Mouse (Mus musculus) heart, adult 2 months (tissue): Measurements from ENCODE around the gene Entpd3. TPM values are rescaled to one million over a fixed set of nuclear protein-coding genes. Genes with fewer than 3 reads are reported as not detected.

Source experiments
- DNase-seq, 2 experiments: peaks; one replicate each; pipeline ENCODE4 v3.0.0; 2021
- H3K27ac ChIP-seq: fragments of 200-600 bp; 2 replicates; pipeline ENCODE4 v1.8.1; 2022
- H3K27me3 ChIP-seq: fragments of 200-500 bp; 2 replicates; pipeline ENCODE4 v1.6.1; 2012; ENCODE audit warnings: mild to moderate bottlenecking, low read length, inconsistent platforms, mixed read lengths; ENCODE audit not compliant: control insufficient read depth, insufficient read depth
- H3K36me3 ChIP-seq: fragments of 200-500 bp; 2 replicates; pipeline ENCODE4 v1.6.1; 2012; ENCODE audit warnings: low read length, inconsistent platforms; ENCODE audit not compliant: control insufficient read depth, insufficient read depth
- H3K4me1 ChIP-seq: fragments of 200-500 bp; 2 replicates; pipeline ENCODE4 v1.6.1; 2011; ENCODE audit warnings: low read length; ENCODE audit not compliant: control insufficient read depth, insufficient read depth
- H3K4me3 ChIP-seq: fragments of 200-600 bp; 2 replicates; pipeline ENCODE4 v1.8.1; 2022
- H3K79me2 ChIP-seq: fragments of 200-500 bp; replicated peaks from 2 replicates; pipeline ENCODE4 v1.6.1; 2012; ENCODE audit warnings: mild to moderate bottlenecking, inconsistent platforms, low read length, moderate library complexity, mixed read lengths; ENCODE audit not compliant: control insufficient read depth, insufficient read depth
- H3K9ac ChIP-seq: fragments of 200-500 bp; 2 replicates; pipeline ENCODE4 v1.6.1; 2012; ENCODE audit warnings: low read depth, mild to moderate bottlenecking, control low read depth, inconsistent platforms, low read length, mixed read lengths
- CTCF ChIP-seq: fragments of 200-600 bp; IDR thresholded peaks from 2 replicates; pipeline ENCODE4 v1.8.1; 2022; ENCODE audit warnings: antibody characterized with exemption, mild to moderate bottlenecking, moderate library complexity
- EP300 ChIP-seq: fragments of 200-500 bp; IDR thresholded peaks from 2 replicates; pipeline ENCODE4 v1.6.1; 2011; ENCODE audit warnings: low read depth, low read length, control low read depth; ENCODE audit not compliant: insufficient read depth
- POLR2A ChIP-seq: fragments of 200-500 bp; IDR thresholded peaks from 2 replicates; pipeline ENCODE4 v1.6.1; 2011; ENCODE audit warnings: mild to moderate bottlenecking, low read depth, low read length, control low read depth; ENCODE audit not compliant: insufficient read depth
- WGBS: fragments of 180-500 bp; shearing (Covaris S2); methylation state at CpG from one replicate; pipeline ENCODE4 v1.1.7; 2018; 5-methylcytosine and 5-hydroxymethylcytosine counted together
- intact Hi-C: fragments of 180-260 bp; cut with DNase I; formaldehyde crosslinking; loops from one replicate; pipeline ENCODE4 v1.15.1; 2025
- long read RNA-seq: library from polyadenylated mRNA; stranded (forward); transcript quantifications from one replicate; pipeline ENCODE4 v2.0.0, GENCODE M21; 2021
- polyA plus RNA-seq: library from polyadenylated mRNA; depleted of rRNA; stranded (reverse); fragments of >200 nt; gene quantifications from 2 replicates; pipeline ENCODE4 v1.2.3, GENCODE M21; 2012; rRNA removed
- total RNA-seq, 2 experiments: library from RNA; stranded (reverse); gene quantifications; 2 replicates each; pipeline ENCODE4 v1.2.3; 2021

The Entpd3 gene
- total RNA-seq (under 1 TPM in 1 of 2 experiments, not detected in 1; 0.07 TPM), polyA plus RNA-seq (0.23 and 0.26 TPM in 2 replicates)
- long read RNA-seq = 0 reads

DNA sequence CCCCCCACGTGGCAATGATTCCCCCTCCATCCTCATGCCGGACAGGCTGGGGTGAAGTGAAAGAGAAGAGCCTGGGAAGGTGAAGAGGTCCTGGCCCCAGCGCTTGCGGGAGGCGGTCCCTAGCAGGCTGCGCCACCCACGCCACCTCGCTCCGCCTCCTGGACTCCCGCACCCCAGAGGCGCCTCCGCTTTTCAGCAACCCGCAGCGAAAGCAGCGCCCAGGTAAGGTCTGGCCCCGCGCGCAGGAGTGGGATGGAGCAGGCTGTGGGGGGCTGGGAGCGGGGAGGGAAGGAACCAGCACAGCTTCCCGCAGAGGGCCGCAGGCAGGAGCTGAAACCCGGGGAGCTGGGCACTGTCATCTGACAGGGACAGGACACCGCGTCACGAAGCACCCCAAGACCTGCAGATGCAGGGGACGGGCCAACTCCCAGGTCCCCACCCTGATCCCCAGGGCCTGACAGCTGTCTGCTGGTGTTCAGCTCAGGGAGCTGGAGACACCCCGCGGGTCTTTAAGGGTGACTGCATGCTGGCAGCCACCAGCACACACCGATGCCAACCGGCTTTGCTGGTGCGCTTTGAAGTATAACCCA lies at the start of gene Entpd3:
Entpd3 (plus strand) TSS at position 157 of the 590 bp plus-strand sequence.
- peaks cover 5% of the 10 kb centered on the region for H3K27me3 ChIP-seq
- DNase-seq = no peak

DNA sequence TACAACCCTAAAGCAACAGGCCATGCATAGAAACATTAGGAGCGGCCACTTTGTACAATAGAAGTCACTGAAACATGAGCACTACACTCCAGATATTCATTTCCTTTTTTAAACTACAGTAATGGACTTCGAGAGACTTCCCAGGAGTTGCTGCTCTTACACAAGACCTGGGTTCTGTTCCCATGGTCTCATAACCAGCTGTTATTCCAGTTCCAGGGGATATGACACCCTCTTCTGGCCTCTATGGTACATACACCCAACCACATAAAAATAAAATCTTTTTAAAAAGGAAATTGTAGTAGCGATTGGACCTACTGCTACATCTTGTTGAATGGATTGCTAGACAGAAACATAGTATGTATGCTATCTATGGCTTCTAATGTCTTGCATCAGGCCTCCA lies 48.1 kb upstream of the Entpd3 start:
- H3K27me3 ChIP-seq = no peaks in the 10 kb centered on the region
- no peak overlapping the region; the same call in 1 of the 2 replicates for H3K27ac ChIP-seq
- TF ChIP-seq CTCF (peak; percentile 47), POLR2A (no peak), EP300 (no peak)
- H3K79me2 ChIP-seq = no peaks in the 10 kb centered on the region
- no peak for DNase-seq
- H3K4me1 ChIP-seq = peaks cover 2% of the 10 kb centered on the region; the same call in 1 of the 2 replicates
- no peak overlapping the region for H3K9ac ChIP-seq
- no peak overlapping the region; the same call in 1 of the 2 replicates for H3K4me3 ChIP-seq
- intact Hi-C loops = no loop called here
- no peaks in the 10 kb centered on the region for H3K36me3 ChIP-seq
- 69% methylated on average over 3 of the region's 3 CpGs for WGBS

More for the DNA sequence above, at the start of gene Entpd3:
- no peaks in the 10 kb centered on the region for H3K36me3 ChIP-seq
- WGBS = 5% methylated on average over 31 of the region's 31 CpGs
- intact Hi-C loops = no loop called here
- no peaks in the 10 kb centered on the region for H3K4me1 ChIP-seq
- H3K27ac ChIP-seq = no peak within 1 kb of the TSS
- H3K79me2 ChIP-seq = no peaks in the 10 kb centered on the region
- no peak within 1 kb of the TSS for H3K9ac ChIP-seq
- no peak for TF ChIP-seq CTCF
- no peak for TF ChIP-seq POLR2A
- TF ChIP-seq EP300 = no peak
- peak within 1 kb of the TSS; percentile 30 for H3K4me3 ChIP-seq

DNA sequence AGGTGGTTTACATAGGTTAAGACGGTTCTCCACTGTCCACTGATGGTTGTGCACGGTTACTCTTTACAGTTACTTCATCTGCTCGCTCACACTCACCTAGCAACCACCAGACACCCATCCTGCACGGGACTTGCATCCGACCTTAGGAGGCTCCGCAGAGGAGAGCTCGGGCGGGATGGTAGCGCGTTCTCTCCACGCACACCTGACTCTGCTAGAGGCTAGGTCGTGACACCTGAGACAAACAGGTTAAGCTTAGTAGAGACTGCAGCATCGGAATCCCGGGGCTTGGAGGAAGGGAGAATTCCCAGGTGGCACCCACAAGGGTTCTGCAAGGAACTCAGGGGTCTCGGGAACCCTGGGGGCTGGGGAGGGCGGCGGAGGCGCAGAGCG lies 47.6 kb upstream of the Entpd3 start, which contains the start of gene Eif1b:
Eif1b (plus strand) TSS at position 223 of the 390 bp plus-strand sequence.
- H3K4me1 ChIP-seq = peaks cover 2% of the 10 kb centered on the region; the same call in 1 of the 2 replicates
- peak within 1 kb of the TSS; percentile 90 for H3K9ac ChIP-seq
- intact Hi-C loops = no loop called here
- H3K27me3 ChIP-seq = no peaks in the 10 kb centered on the region
- peak within 1 kb of the TSS; percentile 90 for H3K27ac ChIP-seq
- no peak for DNase-seq
- H3K36me3 ChIP-seq = no peaks in the 10 kb centered on the region
- no peak for TF ChIP-seq EP300
- no peak for TF ChIP-seq CTCF
- TF ChIP-seq POLR2A = no peak
- no peaks in the 10 kb centered on the region for H3K79me2 ChIP-seq
- H3K4me3 ChIP-seq = peak within 1 kb of the TSS; percentile 90
- 5% methylated on average over 19 of the region's 19 CpGs for WGBS

DNA sequence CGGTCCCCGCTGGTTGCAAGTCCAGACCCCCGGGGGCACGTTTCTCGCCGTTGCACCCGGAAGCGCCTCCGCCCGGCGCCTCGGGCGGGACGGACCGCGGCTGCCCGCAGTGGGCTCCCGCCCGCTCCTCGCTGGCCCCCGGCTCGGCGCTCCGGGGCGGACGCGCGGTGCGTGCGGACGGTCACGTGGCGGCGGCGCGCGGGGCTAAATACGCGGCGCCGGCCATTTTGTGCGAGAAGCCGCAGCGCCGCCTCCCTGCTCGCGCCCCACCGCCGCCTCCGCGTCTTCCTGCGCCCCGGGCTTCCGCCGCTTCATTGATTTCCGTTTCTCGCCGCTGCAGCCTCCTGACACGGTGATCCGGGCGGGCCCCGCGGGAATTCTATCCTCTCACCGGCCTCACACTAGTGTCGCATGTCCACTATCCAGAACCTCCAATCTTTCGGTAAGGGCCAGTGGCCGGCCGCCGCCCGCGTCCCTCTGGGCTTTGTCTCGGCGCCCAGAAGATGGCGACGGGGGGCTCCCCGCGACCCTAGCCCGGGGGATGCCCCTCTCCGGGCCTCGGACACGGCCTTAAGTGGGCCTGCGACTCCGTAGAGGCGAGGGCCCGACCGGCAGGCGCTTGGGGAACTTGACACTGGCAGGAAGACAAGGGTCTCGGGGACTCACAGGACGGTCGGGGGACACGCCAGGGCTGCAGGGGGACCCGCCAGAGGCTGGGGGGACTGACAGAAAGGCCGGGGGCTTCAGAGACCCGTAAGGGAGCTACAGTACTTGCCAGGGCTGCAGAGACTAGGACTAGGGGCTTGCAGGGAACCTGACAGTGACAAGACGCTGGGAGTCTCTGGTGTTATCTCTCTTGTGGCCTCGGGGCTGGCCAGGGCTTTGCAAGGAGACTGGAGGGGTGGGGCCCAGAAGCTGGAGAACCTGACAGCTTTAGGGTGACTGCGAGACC lies 46.9 kb upstream of the Entpd3 start:
- peak overlapping the region; percentile 90 for H3K4me3 ChIP-seq
- DNase-seq = peak; percentile 88 to 90
- WGBS = under 1% methylated on average over 95 of the region's 97 CpGs
- peak overlapping the region; percentile 90 for H3K27ac ChIP-seq
- no peaks in the 10 kb centered on the region for H3K27me3 ChIP-seq
- H3K36me3 ChIP-seq = no peaks in the 10 kb centered on the region
- peaks cover 2% of the 10 kb centered on the region; the same call in 1 of the 2 replicates for H3K4me1 ChIP-seq
- TF ChIP-seq EP300 = no peak
- no peak for TF ChIP-seq CTCF
- TF ChIP-seq POLR2A = peak; percentile 76; the same call in 1 of the 2 replicates
- H3K79me2 ChIP-seq = no peaks in the 10 kb centered on the region
- intact Hi-C loops = no loop called here
- H3K9ac ChIP-seq = peak overlapping the region; percentile 90

DNA sequence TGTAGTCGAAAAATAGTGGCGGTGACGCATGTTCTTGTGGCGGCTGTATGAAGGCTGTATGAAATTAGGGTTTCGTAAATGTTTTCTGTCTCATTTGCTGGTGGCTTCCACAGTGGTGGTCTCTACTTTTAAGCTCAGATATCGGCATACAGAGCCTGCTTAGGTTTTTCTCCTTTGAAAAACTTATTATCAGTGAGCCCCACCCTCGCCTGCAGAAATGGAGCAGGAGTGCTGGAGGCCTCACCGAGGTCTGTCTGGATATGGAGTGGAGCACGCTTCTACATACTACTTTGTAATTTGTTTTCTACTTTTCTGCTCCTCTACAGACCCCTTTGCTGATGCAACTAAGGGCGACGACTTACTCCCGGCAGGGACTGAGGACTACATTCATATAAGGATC lies 45.8 kb upstream of the Entpd3 start:
- H3K79me2 ChIP-seq = no peaks in the 10 kb centered on the region
- WGBS = 74% methylated on average over 12 of the region's 12 CpGs
- no peaks in the 10 kb centered on the region for H3K27me3 ChIP-seq
- no peaks in the 10 kb centered on the region for H3K36me3 ChIP-seq
- no peak for DNase-seq
- intact Hi-C loops = no loop called here
- H3K27ac ChIP-seq = no peak overlapping the region
- H3K4me1 ChIP-seq = peaks cover 2% of the 10 kb centered on the region; the same call in 1 of the 2 replicates
- no peak overlapping the region for H3K9ac ChIP-seq
- TF ChIP-seq EP300 (no peak), CTCF (no peak), POLR2A (no peak)
- H3K4me3 ChIP-seq = peak overlapping the region; percentile 44
